Mouse (Mus musculus): ENCODE measurements around the gene Olfr822.
"Not testable (repeated sequence)": the region's sequence is repeated elsewhere in the genome, so short reads cannot be mapped to it uniquely, and the experiment has no call there.

Gene Olfr822

DNA sequence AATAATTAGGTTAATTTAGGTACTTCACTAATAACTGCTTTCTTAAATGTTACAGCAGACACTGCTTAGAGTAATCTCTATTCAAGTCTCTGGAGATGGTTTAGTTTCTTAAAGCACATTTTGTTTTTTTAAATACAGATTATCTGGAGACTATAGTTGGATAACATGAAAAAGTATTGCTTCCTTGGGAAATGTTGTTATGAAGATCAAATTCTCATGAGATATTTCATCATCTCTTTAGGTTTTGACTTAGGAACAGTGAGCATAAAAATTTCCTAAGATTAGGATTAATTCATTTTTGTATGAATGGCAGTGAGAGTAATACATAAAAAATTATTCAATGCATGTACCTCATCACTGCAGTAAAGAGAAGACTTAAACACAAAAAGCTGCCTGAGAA is at the start of gene Olfr822:
TSS of gene Olfr822 (plus strand) at position 301 of the 400 bp plus-strand sequence.
- no peak for DNase-seq (ENCODE audit: low spot score)

DNA sequence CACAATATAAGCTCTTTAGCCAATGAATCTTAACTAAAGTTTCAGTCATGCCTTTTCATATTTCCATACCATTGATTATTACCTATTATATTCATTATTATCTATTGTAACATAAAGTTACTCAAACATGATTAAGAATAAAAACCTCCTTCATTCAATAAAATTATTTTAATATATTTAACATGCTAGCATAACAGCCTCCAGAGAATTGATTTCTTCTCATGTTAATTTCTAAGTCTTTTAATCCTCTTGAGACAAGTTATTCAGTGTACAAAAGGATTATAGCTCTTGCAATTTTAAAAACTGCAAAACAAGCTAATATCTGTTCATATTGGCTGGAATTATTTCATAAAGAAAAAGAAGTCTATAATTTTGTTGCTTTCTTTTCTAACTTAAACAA is 41.0 kb upstream of the Olfr822 start, which contains the start of gene Olfr821:
TSS of gene Olfr821 (plus strand) at position 301 of the 400 bp plus-strand sequence.
- no peak for DNase-seq (ENCODE audit: low spot score)

DNA sequence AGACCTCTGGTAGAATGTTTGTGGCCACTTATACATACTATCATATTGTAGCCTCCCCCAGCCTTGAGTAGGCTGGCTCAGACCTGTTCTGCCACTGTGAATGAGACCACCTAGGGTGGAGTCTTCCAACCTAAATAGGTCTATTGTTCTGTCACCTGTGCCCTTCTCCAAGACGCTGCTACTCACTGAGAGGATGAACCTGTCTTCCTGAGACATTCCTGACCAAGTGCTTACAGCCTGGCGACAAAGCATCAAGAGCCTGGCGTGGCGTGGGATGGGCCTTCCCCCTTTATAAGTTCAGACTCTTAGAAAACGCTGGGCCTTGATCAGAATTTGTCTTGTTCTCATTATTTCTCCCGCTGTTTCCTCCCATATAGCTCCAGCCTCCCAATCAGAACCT is 33.9 kb upstream of the Olfr822 start:
- no peak for DNase-seq (ENCODE audit: low spot score)

DNA sequence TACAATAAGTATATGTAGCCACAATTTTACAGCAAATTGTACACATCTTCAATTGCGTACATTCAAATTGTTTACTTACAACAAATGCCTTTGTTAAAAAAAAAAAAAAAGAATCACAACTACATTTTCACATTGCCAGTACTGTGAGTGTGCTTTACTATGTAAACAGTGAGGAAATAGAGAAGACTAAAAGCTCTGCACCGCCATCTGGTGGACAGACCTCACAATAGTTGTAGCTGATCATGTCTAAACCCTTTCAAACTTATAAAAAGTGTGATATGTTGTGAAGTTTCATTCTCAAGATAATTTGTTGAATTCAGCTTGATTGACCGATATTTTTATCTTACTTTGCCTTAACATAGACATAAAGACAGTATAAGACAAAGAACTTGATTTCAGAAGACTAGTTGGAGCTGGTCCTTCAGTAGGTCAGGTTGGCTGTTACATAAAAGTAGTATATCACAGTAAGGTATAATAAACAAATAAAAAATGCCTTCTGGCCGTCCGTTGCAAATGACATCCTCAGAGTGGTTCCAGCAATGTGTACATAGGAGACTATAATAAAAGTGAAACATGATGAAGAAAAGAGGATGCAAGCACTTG is 21.9 kb downstream of the Olfr822 start:
- peak; percentile 60 for DNase-seq (ENCODE audit: low spot score)

DNA sequence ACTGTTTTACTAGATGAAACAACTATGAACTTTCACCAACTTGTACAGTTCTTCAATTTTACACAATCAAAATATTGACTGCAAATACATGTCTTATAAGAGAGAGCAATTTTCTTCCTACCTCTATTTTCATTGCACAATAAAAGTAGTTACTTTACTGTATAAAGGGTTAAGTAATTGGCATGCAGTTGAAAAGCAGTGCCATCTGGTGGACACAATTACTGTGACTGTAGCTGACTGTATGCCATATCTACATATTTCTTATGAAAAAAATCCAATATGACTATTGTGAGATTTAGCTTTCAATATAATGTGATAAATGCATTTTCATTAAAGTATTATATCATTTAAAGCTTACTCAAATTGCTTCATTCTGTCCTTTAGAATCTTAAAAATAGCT is 25.1 kb downstream of the Olfr822 start:
- no peak for DNase-seq (ENCODE audit: low spot score)

DNA sequence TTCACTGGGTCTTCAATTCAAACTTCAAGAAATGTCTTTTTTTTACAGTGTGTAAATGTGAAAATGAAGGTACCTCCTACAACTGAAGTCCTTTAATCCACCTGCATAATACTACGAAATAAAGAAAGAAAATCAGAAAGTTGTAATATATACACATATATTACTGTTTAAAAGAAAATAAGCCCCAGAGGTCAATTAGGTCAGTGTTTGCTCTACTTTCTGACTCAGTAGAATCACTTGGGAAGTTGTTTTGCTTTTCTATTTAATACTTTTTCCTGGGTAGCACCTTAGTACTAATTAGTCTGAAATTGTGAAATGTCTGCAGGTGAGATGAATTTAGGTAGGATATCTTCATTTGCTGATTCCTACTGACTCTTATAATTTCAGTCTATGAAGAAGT is 44.3 kb downstream of the Olfr822 start, which contains the start of gene Olfr823:
TSS of gene Olfr823 (minus strand) at position 101 of the 400 bp plus-strand sequence.
- not testable (repeated sequence) for DNase-seq (ENCODE audit: low spot score)

DNA sequence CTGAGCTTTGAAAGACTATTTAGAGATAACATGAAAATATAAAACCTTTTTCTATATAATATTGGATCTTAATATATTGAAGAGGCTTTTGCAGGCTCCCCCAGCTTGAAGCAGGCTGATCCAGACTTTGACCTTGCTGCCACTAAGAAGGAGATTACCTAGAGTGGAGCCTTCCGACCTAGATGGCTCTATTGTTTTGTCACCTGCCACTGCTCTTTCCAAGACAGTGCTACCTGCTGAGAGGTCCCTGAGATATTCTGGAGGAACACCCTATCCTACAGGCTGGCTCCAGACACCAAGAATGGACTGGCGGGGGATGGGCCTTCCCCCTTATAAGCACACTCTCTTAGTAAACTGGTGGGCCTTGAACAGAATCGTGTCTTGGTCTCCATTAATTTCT is 45.0 kb downstream of the Olfr822 start:
- DNase-seq (ENCODE audit: low spot score): not testable (repeated sequence)
